Mouse (Mus musculus): Measurements from ENCODE around the gene Specc1l.

Gene Specc1l

DNA sequence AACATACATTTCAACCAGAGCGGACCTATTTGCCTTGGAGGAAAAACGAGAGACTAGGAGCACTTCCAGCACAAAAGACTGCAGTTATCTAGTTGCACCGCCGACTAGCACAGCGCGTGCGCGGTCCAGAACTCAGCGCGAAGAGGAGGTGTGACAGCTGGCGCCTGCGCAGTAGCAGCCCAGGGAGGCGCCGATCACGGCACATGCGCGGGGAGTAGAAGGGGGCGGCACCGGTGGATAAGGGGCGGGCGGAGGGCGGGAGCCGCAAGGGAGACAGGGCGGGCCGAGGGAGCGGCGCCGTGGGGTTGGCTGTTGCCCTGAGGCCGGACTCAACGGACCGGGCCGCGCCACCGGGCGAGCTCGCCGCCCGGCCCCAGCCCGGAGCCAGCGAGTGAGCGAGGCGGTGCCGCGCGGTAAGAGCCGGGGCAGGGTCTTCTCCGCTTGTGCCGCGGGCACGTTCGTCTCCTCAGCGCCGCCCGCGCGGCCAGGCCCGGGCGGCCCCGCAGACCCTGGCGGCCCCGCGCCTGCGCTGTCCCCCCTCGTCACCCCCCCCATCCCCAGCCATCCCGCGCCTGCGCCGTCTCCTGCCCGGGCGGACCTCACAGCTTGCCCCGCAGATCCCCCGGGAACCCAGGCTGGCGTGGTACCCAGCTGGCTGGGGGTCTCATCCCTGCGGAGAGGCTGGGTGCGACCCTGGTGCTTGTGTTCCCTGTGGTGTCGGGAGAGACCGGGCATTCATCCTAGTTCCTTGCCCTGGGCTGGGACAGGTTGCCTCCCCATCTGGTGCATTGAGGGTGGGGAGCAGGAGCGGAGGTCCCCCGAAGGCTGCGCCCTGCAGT lies at the start of gene Specc1l:
Gene Specc1l, plus strand, starts transcription at position 267 of the 839 bp plus-strand sequence.
- DNase-seq: peak; percentile 94 to 96

DNA sequence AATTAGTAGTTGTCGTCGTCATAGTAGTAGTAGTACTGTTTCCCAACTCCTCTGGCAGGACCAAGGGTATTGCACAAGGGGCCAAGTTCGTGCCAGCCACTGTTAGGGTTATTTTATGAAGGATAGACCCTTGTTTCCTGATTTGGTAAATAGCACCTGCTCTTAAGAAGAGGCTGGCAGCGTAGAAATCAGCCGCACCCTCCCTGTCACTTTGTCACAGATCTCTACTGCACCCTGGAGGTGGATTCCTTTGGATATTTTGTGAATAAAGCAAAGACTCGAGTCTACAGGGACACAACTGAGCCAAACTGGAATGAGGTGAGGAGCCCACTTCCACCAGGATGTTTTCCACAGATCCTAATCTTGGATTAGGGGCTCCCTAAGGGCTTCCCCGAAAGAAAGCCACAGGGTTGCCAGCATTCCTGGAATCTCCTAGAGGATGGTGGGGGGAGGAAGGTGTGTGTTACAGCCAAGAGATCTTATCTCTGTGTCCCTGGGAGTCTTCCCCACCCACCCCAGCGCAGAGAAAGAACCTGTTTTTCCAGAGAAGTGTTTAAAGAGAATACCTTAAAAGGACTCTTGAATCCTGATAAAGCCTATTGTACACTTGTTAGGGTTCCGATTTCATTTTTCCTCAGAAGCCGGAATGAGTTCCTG lies 45.9 kb upstream of the Specc1l start:
- DNase-seq: no peak

DNA sequence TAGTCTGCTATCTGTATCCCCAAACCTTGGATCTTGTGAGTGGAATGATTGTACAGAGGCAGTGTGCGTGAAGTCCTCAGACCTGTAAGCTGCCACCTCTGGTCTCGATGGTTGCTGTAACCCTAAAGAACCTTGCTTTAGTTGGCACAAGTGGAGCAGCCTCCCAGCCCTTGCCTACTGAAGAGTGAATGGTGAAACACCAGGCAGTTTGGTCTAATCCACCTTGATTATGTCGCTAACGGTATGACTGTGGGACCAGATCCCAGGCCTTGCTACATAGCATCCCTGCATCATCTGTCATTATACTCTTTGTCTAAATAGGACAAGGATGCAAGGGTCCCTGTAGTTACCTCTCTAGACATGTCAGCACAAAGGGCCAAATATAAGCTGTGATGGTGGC lies 45.3 kb upstream of the Specc1l start:
- DNase-seq: no peak

DNA sequence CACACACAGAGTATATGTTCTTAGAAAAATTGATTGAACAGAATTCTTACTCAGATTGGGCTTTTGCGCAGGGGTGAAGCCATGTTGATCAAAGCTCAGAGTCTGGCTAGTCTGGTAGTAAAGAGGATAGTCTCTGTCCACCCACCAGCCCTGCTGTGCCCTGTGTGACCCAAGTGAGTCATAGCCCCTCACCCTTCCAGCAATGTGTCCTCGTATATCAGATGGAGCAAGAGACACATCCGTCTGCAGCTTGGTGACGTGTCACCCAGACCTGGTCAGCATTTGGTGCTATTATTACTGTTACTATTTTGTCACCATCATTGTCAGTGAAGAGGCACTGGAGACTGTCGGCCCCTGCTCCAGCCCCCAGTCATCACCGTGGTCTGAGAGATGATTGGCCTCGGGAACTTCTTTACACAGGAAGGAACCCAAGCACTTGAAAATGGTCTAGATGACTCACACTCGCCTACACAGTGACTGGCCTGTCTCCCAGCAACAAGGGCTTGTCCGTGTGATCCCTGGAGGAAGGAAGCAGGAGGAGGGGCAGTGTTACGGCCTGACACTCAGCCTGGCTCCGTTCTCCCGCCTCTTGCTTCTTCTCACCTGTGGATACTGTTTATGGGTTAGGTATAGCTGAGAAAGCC lies 41.5 kb upstream of the Specc1l start:
- DNase-seq: no peak

DNA sequence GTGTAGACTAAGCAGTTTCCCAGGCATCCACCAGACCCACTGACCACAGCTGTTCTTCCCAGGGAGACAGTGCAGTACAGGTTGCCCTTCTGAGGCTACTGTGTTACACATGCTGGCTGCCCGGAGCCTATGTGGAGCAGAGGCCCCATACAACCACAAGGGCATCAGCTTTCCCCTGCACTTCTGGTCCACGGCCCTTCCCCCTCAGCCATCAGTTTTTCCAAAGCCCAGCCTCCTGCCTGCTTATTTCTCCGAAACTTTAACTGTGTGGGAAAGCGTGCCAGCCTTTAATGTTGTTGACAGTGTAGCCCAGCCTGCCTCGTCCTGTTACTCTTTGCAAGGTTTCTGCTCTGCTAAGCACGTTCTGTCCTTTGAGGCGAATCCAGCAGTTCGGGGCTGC lies 38.8 kb upstream of the Specc1l start:
- no peak for DNase-seq

DNA sequence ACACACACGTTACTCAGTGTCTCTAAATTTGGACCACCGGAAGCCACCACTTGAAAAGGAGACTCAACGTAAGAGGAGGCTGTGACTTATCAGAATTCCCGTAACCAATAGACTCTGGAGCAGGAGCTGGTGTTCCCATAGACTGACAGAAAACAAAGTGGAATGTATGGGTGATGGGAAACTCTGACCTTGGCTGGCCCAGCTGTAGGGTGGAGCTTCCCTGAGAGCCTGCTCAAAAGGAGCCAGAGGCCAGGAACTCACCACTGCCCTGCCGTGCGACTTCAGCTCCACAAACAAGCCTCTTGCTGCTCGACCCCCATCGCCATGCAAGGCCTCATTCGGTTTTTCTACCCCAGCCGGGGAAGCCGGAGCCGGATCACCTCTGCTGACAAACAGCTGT lies 38.2 kb upstream of the Specc1l start:
- DNase-seq: no peak

DNA sequence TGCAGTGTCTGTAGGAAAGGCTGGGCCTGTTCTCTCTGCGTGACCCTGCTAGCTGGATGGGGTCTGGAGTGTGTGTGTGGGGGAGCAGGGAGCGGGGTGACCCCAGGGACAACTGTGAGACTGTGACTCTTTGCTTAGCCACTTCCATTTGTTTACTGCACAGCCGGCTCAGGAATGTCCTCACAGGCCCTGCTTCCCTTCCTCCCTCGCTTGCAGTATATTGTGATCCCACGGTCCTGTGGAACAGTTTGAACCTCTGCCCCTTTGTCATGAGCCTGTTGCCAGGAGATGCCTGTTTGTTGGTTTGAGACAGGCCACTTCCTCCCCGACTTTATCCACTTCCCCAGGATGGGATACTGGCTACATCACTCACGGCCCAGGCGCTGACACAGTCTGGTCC lies 35.4 kb upstream of the Specc1l start:
- no peak for DNase-seq

DNA sequence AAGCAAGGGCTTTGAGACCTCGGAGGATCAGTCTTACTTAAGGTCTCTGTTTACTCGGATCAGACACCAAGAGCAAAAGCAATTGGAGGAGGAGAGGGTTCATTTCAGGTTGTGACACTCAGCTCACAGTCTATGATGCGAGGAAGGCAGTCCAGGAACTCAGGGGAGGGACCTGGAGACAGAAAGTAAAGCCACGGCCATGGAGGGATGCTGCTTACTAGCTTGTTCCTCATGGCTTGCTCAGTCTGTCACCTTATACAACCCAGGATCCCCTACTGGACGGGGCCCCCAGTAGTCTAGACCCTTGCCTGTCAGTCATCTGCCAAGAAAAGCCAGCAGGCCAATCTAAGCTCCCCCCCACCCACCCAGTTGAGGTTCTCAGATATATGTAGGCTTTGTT lies 33.0 kb upstream of the Specc1l start:
- DNase-seq: no peak

DNA sequence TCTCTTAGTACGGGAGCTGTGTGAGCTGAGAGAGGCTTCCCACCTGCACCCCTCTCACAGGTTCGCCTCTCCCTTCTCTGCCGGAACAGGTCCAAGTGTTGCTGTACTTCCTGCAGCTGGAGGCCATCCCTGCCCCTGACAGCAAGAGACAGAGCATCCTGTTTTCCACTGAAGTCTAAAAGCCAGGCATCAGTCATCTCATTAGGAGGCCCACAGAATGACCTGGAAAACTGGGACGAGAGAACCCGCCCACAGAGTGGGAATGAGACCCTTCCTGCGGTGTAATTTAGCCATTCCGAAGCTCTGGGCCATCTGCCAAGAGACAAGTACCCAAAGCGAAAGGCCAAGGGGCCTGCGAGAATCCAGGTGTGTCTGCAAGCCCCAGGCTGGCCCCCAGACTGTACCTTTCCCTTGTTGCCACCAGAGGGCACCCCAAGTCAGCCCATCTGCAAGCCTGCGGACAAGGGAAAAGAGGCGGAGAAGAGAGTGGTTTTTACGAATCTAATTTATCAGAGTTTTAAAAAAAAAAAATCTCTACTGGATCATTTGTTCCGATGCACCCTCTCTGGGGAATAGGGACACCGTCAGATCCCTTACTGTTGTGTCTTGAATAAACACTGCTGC lies 29.6 kb upstream of the Specc1l start:
- peak; percentile 34 for DNase-seq

DNA sequence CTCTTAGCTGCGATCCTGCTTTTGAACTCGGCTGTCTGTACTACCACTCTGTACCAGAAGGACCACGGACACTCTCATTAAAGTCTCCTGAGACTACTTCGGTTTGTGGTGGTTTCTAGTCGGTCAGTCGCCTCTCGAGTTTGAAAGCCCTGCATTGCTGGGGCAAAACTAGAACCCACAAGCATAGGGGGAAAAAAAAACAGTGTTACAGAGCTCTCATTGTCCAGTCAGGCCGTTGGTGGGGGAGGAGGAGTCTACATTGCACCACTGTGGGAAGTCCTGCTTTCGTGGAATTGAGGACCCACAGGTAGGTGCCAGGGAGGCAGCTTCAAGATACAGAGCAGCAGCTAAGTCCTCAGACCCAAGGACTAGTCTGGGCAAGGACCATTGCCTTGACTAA lies 27.0 kb upstream of the Specc1l start:
- no peak for DNase-seq

DNA sequence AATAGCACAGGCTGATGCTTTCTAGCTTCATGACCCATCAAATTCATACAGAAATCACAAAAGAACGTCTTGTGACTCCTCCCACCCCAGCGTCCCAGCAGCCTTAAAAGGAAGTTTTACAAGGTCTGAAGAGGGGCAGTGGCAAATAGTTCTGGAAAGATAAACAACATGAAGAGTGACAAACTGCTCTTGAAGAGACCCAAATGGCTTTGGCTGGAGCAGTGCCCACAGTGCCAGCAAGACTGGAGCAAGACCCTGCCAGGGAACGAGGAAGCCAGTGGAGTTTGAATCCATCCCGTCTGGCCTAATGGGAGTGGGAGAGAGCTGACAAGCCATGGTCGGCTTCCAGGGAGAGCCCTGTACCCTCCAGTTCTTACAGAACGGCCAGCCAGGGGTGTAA lies 25.3 kb upstream of the Specc1l start:
- DNase-seq: no peak

DNA sequence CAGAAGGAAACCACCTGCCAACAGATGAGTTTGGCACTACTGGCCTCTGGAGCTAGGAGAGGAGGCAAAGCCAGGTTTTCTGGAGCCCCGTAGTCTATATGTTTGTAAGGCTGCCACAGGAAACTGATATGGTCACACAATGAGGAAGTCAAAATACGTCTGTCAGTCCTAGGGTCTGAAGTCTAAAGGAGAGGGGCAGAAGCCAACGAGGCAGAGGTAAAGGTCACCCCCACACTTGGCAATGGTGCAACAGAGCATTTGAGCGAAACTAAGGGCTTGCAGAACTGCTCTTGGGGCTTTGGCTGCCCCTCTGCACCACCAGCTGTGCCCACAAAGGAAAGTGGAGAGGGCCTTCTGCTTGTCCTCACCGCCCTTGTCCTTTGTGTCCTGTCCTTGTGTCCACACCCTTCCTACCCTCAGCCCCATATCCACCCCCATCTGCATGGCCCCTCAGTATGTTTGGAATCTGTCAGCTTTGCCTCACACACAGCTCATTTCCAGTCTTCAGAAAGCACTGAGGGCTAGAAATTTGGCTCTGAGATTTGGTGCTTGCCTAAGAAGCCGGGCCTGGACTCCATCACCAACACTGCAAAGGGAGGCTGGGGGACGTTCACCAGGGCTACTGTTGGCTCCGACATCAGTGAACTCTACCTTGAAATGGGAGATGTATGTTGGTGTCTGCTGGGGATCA lies 24.4 kb upstream of the Specc1l start:
- DNase-seq: no peak

DNA sequence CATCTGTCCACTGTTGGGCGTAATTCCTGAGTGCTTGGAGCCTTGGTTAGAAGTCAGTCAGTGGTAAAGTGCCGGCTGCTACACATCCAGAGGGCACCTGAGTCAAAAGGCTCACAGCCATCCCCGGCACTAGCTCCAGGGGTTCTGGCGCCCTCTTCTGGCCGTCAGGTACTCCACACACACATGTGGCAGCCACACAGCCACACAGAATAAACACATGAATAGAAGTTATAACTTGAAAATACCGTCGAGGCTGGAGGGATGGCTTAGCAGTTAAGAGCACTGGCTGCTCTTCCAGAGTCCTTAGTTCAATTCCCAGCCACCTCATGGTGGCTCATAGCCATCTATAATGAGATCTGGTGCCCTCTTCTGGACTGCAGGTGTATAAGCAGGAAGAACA lies 20.2 kb upstream of the Specc1l start:
- DNase-seq: no peak

DNA sequence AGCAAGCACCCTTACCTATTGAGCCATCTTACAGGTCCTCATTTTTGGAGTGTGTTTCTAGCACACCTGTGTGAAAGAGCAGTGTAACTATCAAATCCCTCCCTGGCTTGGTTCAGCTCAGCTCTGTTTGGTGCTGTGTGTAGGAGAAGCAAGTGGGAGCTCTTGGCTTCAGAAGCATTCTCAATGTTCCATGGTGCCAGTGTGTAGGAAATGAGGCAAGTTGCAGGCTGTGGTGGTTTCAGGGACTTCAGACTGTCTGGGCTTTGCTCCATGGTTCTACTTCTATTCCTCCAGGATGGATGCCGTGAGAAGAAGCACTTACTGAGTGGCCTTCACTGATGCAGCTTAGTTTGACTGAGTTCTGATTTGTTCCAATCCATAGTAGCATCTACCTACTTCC lies 14.1 kb upstream of the Specc1l start:
- DNase-seq: no peak

DNA sequence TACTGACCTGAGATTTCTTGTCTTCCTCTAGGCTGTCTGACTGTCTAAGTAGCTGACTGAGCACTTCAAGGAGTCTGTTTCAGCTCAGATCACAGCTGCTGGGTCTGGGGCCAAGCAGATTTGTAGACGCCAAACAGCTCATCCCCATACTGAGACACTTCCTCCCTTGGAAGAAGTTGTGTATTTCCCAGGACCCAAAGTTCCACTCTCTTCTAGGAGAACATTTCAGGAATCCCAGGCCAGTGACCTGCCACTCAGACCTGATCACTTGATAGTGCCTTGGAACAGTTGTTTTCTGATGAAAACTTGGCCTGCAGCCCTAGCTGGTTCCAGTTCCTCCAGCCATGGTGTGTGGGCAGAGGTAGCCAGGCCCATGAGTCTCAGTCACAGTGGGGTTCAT lies 11.1 kb upstream of the Specc1l start:
- DNase-seq: no peak

DNA sequence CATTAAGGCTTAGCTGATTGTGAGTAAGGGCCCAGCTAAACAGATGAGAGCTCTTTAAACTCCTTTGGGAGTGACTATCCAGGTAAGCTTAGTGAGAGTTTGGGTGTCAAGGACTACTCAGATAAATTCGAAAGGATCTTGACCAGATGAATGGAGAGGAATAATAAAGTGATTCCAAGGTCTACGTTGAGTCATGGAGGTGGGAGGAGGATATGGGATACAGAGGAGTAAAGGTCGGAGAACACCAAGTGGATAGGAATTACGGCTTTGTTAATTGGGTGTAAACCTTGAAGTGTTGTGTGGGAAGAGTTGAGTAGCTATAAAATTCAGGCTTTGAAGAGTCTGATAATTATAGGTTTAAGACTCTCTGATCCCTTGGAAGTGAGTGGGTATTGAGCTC lies 5.7 kb upstream of the Specc1l start:
- DNase-seq: no peak

DNA sequence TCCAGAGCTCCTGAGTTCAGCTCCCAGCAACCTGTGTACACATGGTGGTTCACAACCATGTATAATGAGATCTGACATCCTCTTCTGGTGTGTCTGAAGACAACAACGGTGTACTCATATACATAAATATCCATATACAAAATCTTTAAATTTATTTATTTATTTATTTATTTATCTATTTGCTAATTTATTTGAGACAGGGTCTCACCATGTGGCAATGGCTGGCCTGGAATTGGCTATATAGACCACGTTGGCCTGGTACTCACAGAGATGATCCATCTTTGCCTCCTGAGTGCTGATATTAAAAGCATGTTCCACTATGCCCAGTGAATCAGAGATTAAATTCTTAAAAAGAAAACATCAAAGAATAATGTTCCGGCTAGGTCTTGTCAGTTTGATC lies 1.0 kb upstream of the Specc1l start:
- DNase-seq: no peak

DNA sequence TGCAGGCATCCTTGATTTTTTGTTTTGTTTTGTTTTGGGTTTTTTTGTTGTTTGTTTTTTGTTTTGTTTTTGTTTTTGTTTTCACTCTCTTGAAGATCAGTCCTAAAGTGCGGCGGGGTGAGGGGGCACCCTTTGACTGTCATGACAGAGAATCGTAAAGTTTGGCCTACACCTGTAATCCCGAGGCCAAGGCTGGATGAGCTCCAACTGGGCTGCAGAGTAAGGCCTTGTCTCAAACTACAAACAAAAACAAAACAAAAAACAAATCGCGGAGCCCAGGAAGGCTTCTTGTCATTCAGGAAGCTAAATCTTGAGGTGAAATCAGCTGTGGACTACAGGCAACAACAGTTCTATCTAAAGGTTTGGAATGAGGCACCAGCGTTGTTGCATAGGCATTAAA lies 1.1 kb downstream of the Specc1l start:
- DNase-seq: no peak

DNA sequence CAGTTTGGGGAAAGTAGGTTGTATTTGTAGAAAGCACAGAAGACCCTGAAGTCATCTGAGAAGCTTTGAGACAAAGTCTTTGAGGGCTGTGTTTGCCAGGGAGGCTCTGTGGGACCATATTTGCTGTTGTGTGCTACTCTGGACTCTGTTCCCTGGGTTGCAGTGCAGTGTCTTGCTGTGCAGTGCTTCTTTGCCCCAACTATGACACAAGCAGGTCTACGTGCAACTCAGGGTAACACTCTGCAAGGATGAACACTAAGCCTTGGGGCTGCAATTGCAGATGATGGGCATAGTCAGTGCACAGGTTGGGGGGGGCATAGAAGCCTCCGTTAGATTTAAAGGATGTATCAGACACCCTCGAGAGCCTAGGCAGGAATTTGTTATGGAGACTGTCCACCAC lies 8.8 kb downstream of the Specc1l start:
- DNase-seq: no peak

DNA sequence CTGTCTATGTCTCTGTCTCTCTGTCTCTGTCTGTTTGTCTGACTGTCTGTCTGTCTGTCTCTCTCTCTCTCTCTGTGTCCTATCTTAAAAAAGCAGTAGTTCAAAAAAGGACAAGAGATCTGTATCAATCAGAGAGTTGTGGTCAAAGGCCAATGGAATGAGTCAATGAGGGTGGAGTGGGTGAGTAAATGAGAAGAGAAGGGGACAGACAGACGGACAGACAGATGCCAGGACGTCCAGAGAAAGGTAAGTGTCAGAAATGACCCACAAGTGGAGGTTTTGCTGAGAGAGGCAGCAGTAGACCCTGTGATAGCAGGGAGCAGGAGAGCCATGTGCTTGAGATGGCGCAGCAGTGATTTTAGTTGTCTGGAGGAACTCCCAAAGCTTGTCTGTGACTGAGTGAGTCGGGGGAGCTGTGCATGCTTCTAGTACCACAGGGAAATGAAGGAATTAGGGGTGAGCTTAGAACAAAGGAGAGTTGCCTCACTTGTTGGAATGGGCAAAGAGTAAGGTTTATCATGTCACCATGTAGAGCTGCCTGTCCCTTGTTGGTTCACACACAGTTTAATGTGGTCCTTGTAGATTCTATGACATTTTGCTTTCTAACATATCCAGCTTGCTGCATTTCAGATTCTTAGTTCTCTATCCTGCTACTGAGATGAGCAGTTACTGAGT lies 10.2 kb downstream of the Specc1l start:
- no peak for DNase-seq

DNA sequence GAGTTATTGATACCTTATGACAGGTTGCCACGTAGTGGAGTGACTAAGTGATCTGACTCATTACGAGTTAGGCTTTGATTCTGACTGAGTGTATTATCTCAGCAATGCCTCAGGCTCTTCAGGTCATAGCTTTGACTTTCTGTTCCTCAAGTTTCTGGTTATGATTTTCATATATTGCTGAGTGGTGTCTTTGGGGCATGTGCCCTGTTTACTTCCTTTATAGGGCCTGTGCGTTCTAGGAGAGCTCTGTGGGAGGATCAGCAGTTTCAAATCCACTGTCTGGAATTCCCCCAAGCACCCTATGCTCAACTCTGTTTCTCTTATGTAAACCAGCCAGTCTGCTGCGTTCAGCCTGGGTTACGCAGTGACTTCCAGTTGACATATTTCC lies 10.7 kb downstream of the Specc1l start:
- no peak for DNase-seq

DNA sequence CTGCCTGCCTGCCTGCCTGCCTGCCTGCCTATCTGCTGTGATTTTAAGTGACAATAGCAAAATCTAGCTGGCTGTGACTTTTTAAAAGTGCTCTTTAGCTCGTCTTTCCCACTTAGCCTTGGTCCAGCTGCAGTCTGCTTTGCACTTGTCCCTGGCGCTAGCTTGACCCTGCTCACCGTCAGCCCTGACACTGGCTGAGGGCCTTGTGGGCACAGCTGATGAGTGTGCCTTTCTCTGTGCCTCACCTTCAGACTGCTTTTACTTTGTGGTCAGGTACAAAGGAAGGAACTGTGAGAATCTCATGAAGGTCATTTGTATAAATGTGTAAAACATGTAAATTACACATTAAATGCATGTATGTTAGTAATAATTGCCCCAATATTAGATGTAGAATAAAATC lies 12.3 kb downstream of the Specc1l start:
- no peak for DNase-seq

DNA sequence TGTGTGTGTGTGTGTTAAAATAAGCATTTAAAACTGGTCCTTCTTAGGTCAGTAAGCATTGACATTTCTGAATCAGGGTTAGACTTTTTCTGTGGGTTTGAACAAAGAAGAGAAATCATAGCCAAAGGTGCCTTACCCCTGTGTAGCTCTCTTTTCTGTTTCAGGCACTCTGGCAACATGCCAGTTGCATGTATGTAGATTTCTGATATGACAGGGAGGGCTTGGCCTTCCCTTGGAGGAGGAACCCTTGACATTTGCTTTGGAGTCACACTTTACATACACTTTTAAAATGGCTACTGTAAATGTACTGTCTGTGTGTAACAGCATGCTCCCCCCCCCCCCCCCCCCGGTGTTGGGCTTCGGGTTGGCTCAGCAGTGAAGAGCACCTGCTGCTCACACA lies 12.8 kb downstream of the Specc1l start:
- no peak for DNase-seq
